Mouse (Mus musculus) liver, embryonic 11.5 days (tissue): ENCODE data around the gene Vps35l. TPM values are rescaled to one million over a fixed set of nuclear protein-coding genes. Genes with fewer than 3 reads are reported as not detected.

Source experiments
- ATAC-seq: fragments of 200-750 bp; cut with Nextera tagmentation; replicated peaks from 2 replicates; pipeline ENCODE4 v1.8.0; 2017; ENCODE audit warnings: moderate number of reproducible peaks, mild to moderate bottlenecking, moderate TSS enrichment, moderate library complexity; ENCODE audit not compliant: low FRiP score
- DNase-seq: peaks from one replicate; pipeline ENCODE4 v3.0.0-alpha.2; 2017; ENCODE audit warnings: low spot score
- H3K27ac ChIP-seq: fragments of 300-500 bp; sonication (generic); 2 replicates; pipeline ENCODE4 v1.5.1; 2014; ENCODE audit warnings: mild to moderate bottlenecking, low read depth, low read length, control low read depth
- H3K27me3 ChIP-seq: fragments of 300-500 bp; sonication (generic); replicated peaks from 2 replicates; pipeline ENCODE4 v1.6.1; 2014; ENCODE audit warnings: low read length, mixed read lengths; ENCODE audit not compliant: control insufficient read depth, insufficient read depth
- H3K36me3 ChIP-seq: fragments of 300-500 bp; sonication (generic); 2 replicates; pipeline ENCODE4 v1.6.1; 2014; ENCODE audit warnings: mild to moderate bottlenecking, low read length, moderate library complexity, mixed read lengths; ENCODE audit not compliant: control insufficient read depth, insufficient read depth
- H3K4me1 ChIP-seq: fragments of 300-500 bp; sonication (generic); replicated peaks from 2 replicates; pipeline ENCODE4 v1.6.1; 2014; ENCODE audit warnings: low read length, mixed read lengths; ENCODE audit not compliant: control insufficient read depth, insufficient read depth
- H3K4me2 ChIP-seq: fragments of 300-500 bp; sonication (generic); 2 replicates; pipeline ENCODE4 v1.6.1; 2014; ENCODE audit warnings: mild to moderate bottlenecking, control low read depth, moderate library complexity
- H3K4me3 ChIP-seq: fragments of 300-500 bp; sonication (generic); 2 replicates; pipeline ENCODE4 v1.5.1; 2014; ENCODE audit warnings: low read depth, low read length, control low read depth
- H3K9ac ChIP-seq: fragments of 300-500 bp; sonication (generic); 2 replicates; pipeline ENCODE4 v1.6.1; 2014; ENCODE audit warnings: low read depth, low read length, control low read depth
- H3K9me3 ChIP-seq: fragments of 300-500 bp; sonication (generic); 2 replicates; pipeline ENCODE4 v1.6.1; 2016; ENCODE audit warnings: low read length, inconsistent platforms, mixed read lengths; ENCODE audit not compliant: control insufficient read depth
- WGBS: fragments of 180-500 bp; shearing (Covaris S2); extraction: QIAGEN DNeasy Blood & Tissue Kit; methylation state at CpG from one replicate; pipeline ENCODE4 v1.1.7; 2014; 5-methylcytosine and 5-hydroxymethylcytosine counted together
- polyA plus RNA-seq: library from polyadenylated mRNA; unstranded; fragments of >200 nt; fragmentation: Nextera tagmentation; extraction: Ambion mirVana; gene quantifications from 2 replicates; pipeline ENCODE4 v1.2.1, GENCODE M21; 2014

Gene Vps35l
- polyA plus RNA-seq, 1 experiment from 2014 or later: 56.6 TPM

DNA sequence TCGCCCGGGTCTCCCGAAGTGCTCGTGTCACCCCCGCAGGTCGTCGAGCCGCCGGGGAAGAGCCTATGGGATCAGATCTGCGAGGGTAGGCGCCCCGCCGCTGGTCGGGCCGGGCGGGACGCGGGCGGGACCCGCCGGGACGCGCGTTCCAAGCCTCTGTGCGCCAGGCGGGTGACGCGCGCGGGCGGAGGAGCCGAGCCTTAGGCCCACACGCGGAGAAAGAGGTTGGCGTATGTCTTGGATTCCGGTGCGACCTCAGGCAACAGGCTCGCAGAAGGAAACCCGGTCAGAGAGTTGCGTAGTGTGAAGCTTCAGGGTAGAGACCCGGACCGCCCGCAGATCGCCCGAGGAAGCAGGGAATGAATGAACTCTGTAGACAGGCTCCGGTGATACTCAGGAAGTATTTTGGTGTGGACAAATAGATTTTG is 115.9 kb downstream of the Vps35l start, which contains the start of gene Knop1:
Gene Knop1 (minus strand): TSS at position 378 of the 428 bp plus-strand sequence.
- H3K9me3 ChIP-seq: no peaks in the 10 kb centered on the region
- no peak for DNase-seq
- under 1% methylated on average over 46 of the region's 46 CpGs for WGBS

DNA sequence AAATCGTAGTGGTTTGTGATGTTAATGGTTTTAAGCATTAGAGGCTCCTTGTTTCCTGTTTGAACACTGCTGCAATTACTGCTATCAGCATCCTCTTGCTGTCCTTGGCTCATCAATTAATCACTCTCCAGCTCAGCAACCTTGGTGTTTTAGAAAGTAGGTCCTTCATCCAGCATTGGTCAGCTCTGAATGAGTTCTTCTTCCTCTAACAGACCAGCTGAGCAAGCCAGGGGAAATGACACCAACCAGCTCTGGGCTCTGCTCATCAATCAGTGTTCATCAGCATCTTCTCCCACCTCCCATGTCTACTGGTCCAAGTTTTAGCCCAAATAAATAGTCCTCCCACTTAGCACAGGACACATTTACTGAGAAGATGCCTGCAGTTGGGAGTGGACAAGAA is 118.6 kb downstream of the Vps35l start:
- WGBS: 79% methylated on average over 1 of the region's 1 CpGs

More for the DNA sequence above, 115.9 kb downstream of the Vps35l start, which contains the start of gene Knop1:
- peaks cover 8% of the 10 kb centered on the region for H3K4me1 ChIP-seq
- H3K4me2 ChIP-seq: peak within 1 kb of the TSS; percentile 87
- peak within 1 kb of the TSS; percentile 43; the same call in 1 of the 2 replicates for H3K27ac ChIP-seq
- ATAC-seq: peak; percentile 80
- H3K36me3 ChIP-seq: peaks cover 16% of the 10 kb centered on the region
- H3K27me3 ChIP-seq: no peaks in the 10 kb centered on the region
- H3K4me3 ChIP-seq: peak within 1 kb of the TSS; percentile 87
- peak within 1 kb of the TSS; percentile 84 for H3K9ac ChIP-seq

DNA sequence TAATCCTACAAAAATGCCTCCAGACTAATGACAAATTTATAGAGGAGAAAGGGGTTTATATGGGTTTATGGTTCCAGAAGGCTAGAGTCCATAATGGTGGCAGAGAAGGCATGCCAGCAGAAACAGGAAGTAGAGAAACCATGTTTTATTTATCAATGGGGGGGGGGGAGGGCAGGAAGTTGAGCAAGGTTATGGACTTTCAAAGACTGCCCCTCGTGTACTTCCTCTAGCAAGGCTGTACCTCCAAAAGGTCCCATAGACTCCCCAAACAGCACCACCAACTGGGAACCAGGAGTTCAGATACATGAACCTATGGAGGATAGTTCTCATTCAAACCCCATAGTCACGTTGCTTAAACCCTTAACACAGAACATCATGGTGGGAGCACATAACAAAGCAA is 125.3 kb downstream of the Vps35l start:
- DNase-seq: no peak
- Histone ChIP-seq H3K9ac (no peak overlapping the region), H3K4me1 (no peaks in the 10 kb centered on the region), H3K36me3 (no peaks in the 10 kb centered on the region), H3K4me3 (no peak overlapping the region), H3K4me2 (no peak overlapping the region), H3K27me3 (no peaks in the 10 kb centered on the region), H3K9me3 (no peaks in the 10 kb centered on the region), H3K27ac (no peak overlapping the region)
- ATAC-seq: no peak
- WGBS: 60% methylated on average over 2 of the region's 2 CpGs

More for the DNA sequence above, 118.6 kb downstream of the Vps35l start:
- peaks cover 8% of the 10 kb centered on the region for H3K4me1 ChIP-seq
- H3K4me2 ChIP-seq: no peak overlapping the region
- H3K9me3 ChIP-seq: no peaks in the 10 kb centered on the region
- no peak overlapping the region for H3K27ac ChIP-seq
- no peaks in the 10 kb centered on the region for H3K27me3 ChIP-seq
- H3K4me3 ChIP-seq: no peak overlapping the region
- no peak overlapping the region for H3K9ac ChIP-seq
- no peak for ATAC-seq
- no peaks in the 10 kb centered on the region for H3K36me3 ChIP-seq
- no peak for DNase-seq

DNA sequence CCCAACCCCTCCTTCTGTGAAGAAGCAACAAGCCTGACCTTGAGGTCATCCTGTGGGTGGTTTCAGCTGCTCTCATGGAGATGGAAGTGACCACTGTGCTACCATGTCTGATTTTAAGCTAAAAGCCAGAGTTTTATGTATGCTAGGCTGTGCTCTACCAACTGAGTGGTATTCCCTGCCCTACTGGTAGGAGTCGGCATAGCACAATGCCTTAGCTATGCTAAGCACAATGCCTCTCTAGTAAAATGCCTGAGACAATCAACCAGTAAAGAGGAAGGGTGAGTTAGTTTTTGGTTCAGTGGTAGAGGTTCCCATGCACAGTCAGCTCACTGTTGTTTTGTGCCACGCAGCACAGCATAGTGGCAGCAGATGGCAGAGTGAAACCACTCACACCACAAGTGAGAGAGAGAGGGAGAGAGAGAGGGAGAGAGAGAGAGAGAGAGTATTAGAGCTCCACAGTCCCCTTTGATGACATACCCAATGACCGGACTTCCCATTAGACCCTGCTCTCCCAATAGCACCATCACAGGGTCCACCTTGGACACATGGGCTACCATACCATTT is 139.5 kb downstream of the Vps35l start:
- H3K4me1 ChIP-seq: no peaks in the 10 kb centered on the region
- 90% methylated on average over 3 of the region's 3 CpGs for WGBS
- H3K27me3 ChIP-seq: no peaks in the 10 kb centered on the region
- no peak overlapping the region for H3K4me2 ChIP-seq
- H3K4me3 ChIP-seq: no peak overlapping the region
- DNase-seq: no peak
- no peak overlapping the region for H3K27ac ChIP-seq
- ATAC-seq: no peak
- H3K9me3 ChIP-seq: no peaks in the 10 kb centered on the region
- no peak overlapping the region for H3K9ac ChIP-seq
- H3K36me3 ChIP-seq: no peaks in the 10 kb centered on the region

DNA sequence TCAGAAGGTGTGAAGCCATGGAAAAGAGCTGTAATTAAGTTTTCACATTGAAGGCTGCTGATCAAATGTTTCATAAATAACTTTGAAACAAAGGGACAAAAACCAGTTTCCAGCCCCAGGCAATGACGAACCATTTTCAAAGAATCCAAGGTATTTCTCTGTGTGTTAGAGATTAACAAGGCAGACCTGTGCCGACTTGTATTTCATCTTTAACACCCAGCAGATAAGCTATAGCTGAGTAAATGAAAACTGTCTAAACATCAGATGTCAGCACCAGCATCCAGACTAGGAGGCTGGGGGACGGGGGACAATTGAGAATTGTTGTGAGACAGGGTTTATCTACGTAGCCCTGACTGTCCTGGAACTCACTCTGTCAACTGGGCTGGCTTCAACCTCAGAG is 143.9 kb downstream of the Vps35l start:
- no peak overlapping the region for H3K9ac ChIP-seq
- DNase-seq (no peak), ATAC-seq (no peak)
- no peaks in the 10 kb centered on the region for H3K36me3 ChIP-seq
- no peaks in the 10 kb centered on the region for H3K9me3 ChIP-seq
- H3K27ac ChIP-seq: no peak overlapping the region
- no peaks in the 10 kb centered on the region for H3K27me3 ChIP-seq
- 56% methylated on average over 4 of the region's 4 CpGs for WGBS
- H3K4me2 ChIP-seq: no peak overlapping the region
- H3K4me1 ChIP-seq: no peaks in the 10 kb centered on the region
- H3K4me3 ChIP-seq: no peak overlapping the region

DNA sequence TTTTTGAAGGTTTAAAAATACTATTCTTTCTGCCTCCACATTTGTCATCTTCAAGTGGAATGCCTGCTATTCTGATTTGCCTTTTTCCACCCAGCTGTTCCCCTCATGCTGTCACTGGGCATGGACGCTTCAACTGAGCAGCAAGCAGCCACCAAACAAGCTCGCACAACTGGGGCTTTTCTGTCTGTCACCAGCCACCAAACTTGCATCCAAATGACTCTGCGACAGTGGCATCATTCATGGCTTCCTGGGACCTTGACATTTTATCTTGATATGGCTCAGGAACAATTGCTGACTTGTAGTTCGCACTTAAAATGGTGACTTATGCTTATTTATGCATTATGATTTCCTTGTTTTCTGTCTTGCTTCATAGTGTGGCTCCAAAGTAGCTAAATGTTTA is 144.9 kb downstream of the Vps35l start:
- H3K4me3 ChIP-seq: no peak overlapping the region
- no peaks in the 10 kb centered on the region for H3K4me1 ChIP-seq
- H3K27me3 ChIP-seq: no peaks in the 10 kb centered on the region
- WGBS: 70% methylated on average over 4 of the region's 4 CpGs
- no peaks in the 10 kb centered on the region for H3K9me3 ChIP-seq
- H3K36me3 ChIP-seq: no peaks in the 10 kb centered on the region
- no peak overlapping the region for H3K27ac ChIP-seq
- no peak overlapping the region for H3K9ac ChIP-seq
- no peak for ATAC-seq
- no peak overlapping the region for H3K4me2 ChIP-seq
- DNase-seq: no peak

DNA sequence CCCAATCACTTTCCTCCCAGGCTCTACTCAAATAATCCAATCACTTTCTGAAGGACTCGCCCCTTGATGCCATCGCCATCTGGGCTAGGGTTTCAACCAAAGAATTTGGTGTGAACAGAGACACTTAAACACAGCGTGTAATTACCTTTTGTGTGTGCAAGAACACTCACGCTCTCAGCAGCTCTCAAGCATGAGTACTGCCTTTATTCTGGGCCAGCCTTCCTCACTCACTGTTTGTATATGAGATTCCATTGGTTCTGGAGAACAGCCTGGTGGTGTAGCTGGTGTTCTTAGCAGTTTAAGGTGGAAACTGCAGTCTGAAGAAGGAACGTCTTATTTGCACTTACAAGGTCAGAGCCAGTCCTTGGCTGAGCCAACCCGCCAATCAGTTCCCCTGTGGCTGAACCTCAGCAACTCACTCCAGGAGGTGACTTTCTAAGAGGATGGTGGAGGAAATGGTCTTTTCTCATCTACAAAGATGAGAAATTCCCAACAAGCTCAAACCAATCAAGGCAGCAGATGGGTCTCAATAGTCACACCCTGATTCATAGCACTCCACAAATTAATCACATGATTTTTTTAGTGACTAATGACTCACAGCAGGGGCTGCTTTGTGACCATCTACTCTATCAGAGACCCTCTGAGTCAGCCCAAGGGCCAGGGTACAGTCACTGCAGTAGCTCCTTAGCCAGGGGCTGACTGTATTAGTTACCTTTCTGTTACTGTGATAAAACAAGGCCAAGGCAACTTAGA is 147.5 kb downstream of the Vps35l start:
- Histone ChIP-seq H3K9me3 (no peaks in the 10 kb centered on the region), H3K27me3 (no peaks in the 10 kb centered on the region), H3K27ac (no peak overlapping the region), H3K36me3 (no peaks in the 10 kb centered on the region), H3K4me3 (no peak overlapping the region), H3K9ac (no peak overlapping the region), H3K4me1 (no peaks in the 10 kb centered on the region), H3K4me2 (no peak overlapping the region)
- no peak for DNase-seq
- ATAC-seq: no peak
- WGBS: 60% methylated on average over 6 of the region's 6 CpGs

DNA sequence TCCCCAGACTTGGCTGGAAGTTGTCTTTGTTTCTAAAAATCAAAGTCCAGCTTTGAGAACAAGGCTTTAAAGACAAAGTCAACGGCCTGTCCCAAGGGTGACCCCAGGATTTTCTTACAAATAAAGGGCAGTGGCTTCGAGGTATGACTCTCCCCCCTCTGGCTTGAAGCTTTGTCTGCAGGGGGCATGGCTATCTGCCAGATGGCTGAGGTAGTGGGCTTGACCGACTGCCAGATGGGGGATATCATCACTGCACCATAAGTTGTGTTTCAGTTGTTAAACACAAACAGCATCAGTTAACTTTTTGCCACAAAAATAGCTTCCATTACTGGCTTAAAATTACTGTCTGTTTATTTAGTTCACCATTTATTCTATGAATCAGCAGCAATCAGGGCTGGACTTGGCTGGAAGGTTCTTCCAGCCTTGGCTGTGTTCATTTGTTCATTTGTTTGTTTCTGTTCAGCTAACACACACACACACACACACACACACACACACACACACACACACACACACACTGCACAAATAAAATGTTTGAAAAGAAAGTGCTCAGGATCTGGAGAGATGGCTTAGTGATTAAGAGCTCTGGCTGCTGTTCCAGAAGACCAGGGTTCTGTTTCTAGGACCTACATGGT is 149.1 kb downstream of the Vps35l start:
- 37% methylated on average over 3 of the region's 3 CpGs for WGBS
- no peaks in the 10 kb centered on the region for H3K9me3 ChIP-seq
- no peak overlapping the region for H3K4me3 ChIP-seq
- DNase-seq (no peak), ATAC-seq (no peak)
- no peaks in the 10 kb centered on the region for H3K4me1 ChIP-seq
- H3K27me3 ChIP-seq: no peaks in the 10 kb centered on the region
- H3K36me3 ChIP-seq: no peaks in the 10 kb centered on the region
- H3K4me2 ChIP-seq: no peak overlapping the region
- no peak overlapping the region for H3K27ac ChIP-seq
- H3K9ac ChIP-seq: no peak overlapping the region
